Mouse (Mus musculus) liver, adult 2 months (tissue): ENCODE measurements around the gene Ccdc162. TPM values are rescaled to one million over a fixed set of nuclear protein-coding genes. Genes with fewer than 3 reads are reported as not detected.

Experiments
- DNase-seq: peaks from one replicate; pipeline ENCODE4 v3.0.0-alpha.2; 2011; ENCODE audit warnings: low read depth, low spot score; ENCODE audit errors: extremely low read depth
- H3K27ac ChIP-seq: fragments of 200-500 bp; replicated peaks from 2 replicates; pipeline ENCODE4 v1.5.1; 2012; ENCODE audit warnings: low read depth, mild to moderate bottlenecking, control low read depth, inconsistent platforms, low read length; ENCODE audit not compliant: insufficient read depth
- H3K27me3 ChIP-seq: fragments of 200-500 bp; 2 replicates; pipeline ENCODE4 v1.6.1; 2012; ENCODE audit warnings: mild to moderate bottlenecking, moderate library complexity, low read length, inconsistent platforms; ENCODE audit not compliant: control insufficient read depth, insufficient read depth
- H3K36me3 ChIP-seq: fragments of 200-500 bp; 2 replicates; pipeline ENCODE4 v1.6.1; 2012; ENCODE audit warnings: low read length, inconsistent platforms; ENCODE audit not compliant: control insufficient read depth, insufficient read depth
- H3K4me1 ChIP-seq: fragments of 200-500 bp; 2 replicates; pipeline ENCODE4 v1.6.1; 2011; ENCODE audit warnings: low read length; ENCODE audit not compliant: control insufficient read depth, insufficient read depth
- H3K4me3 ChIP-seq: fragments of 200-500 bp; 2 replicates; pipeline ENCODE4 v1.5.1; 2011; ENCODE audit warnings: low read depth, mild to moderate bottlenecking, control low read depth, low read length, moderate library complexity; ENCODE audit not compliant: insufficient read depth
- H3K79me2 ChIP-seq: fragments of 200-500 bp; 2 replicates; pipeline ENCODE4 v1.6.1; 2012; ENCODE audit warnings: inconsistent platforms, mild to moderate bottlenecking, low read length, moderate library complexity; ENCODE audit not compliant: control insufficient read depth, insufficient read depth
- H3K9ac ChIP-seq: fragments of 200-500 bp; 2 replicates; pipeline ENCODE4 v1.6.1; 2012; ENCODE audit warnings: low read depth, mild to moderate bottlenecking, control low read depth, inconsistent platforms, low read length
- CTCF ChIP-seq: fragments of 200-500 bp; IDR thresholded peaks from 2 replicates; pipeline ENCODE4 v1.5.1; 2011; ENCODE audit warnings: low read depth, low read length, control low read depth
- POLR2A ChIP-seq: fragments of 200-500 bp; IDR thresholded peaks from 2 replicates; pipeline ENCODE4 v1.6.1; 2011; ENCODE audit warnings: low read length, control low read depth; ENCODE audit not compliant: insufficient read depth; ENCODE audit errors: extremely low read depth
- WGBS: fragments of 180-500 bp; shearing (Covaris S2); methylation state at CpG from one replicate; pipeline ENCODE4 v1.1.7; 2018; 5-methylcytosine and 5-hydroxymethylcytosine counted together
- polyA plus RNA-seq: library from polyadenylated mRNA; depleted of rRNA; stranded (reverse); fragments of >200 nt; gene quantifications from 2 replicates; pipeline ENCODE4 v1.2.3, GENCODE M21; 2012
- total RNA-seq: library from RNA; depleted of rRNA; stranded (reverse); fragments of >200 nt; gene quantifications from 2 replicates; pipeline ENCODE4 v1.2.3, GENCODE M21; 2014

Gene Ccdc162
- total and polyA plus RNA-seq, 2 experiments, result 6.0 to 10.3 TPM

GRCm38 (mm10) chr10:41715557-41715956, 877 bp downstream of the Ccdc162 start:
- H3K4me1 ChIP-seq, result no peaks in the 10 kb centered on the region; the same call in 1 of the 2 replicates
- no peak overlapping the region for H3K4me3 ChIP-seq
- no peaks in the 10 kb centered on the region for H3K79me2 ChIP-seq
- H3K27ac ChIP-seq, result no peak overlapping the region
- H3K36me3 ChIP-seq, result no peaks in the 10 kb centered on the region
- TF ChIP-seq POLR2A (no peak), CTCF (no peak)
- 96% methylated on average over 14 of the region's 14 CpGs for WGBS
- no peak for DNase-seq
- H3K27me3 ChIP-seq, result no peaks in the 10 kb centered on the region
- no peak overlapping the region for H3K9ac ChIP-seq

- Histone ChIP-seq H3K27me3 (no peaks in the 10 kb centered on the region), H3K79me2 (no peaks in the 10 kb centered on the region), H3K4me3 (no peak overlapping the region), H3K27ac (no peak overlapping the region), H3K4me1 (peaks cover 8% of the 10 kb centered on the region), H3K9ac (no peak overlapping the region), H3K36me3 (no peaks in the 10 kb centered on the region)
- TF ChIP-seq CTCF (no peak), POLR2A (no peak)
- DNase-seq, result peak; percentile 81
- 40% methylated on average over 7 of the region's 7 CpGs for WGBS
These were observed 5.0 kb downstream of the Ccdc162 start for GRCm38 (mm10) chr10:41711467-41711866.

- WGBS, result 34% methylated on average over 8 of the region's 8 CpGs
- DNase-seq, result peak; percentile 74
- Histone ChIP-seq H3K4me3 (no peak overlapping the region), H3K9ac (no peak overlapping the region), H3K4me1 (peaks cover 8% of the 10 kb centered on the region), H3K27ac (peak overlapping the region; percentile 29; the same call in 1 of the 2 replicates), H3K36me3 (no peaks in the 10 kb centered on the region), H3K27me3 (no peaks in the 10 kb centered on the region), H3K79me2 (no peaks in the 10 kb centered on the region)
- no peak for TF ChIP-seq POLR2A
- no peak for TF ChIP-seq CTCF
These were observed 5.7 kb downstream of the Ccdc162 start for GRCm38 (mm10) chr10:41710773-41711172.

GRCm38 (mm10) chr10:41709341-41709740, 7.1 kb downstream of the Ccdc162 start:
- DNase-seq, result peak; percentile 89
- Histone ChIP-seq H3K4me1 (peaks cover 8% of the 10 kb centered on the region), H3K4me3 (no peak overlapping the region), H3K27ac (peak overlapping the region; percentile 64), H3K79me2 (no peaks in the 10 kb centered on the region), H3K36me3 (no peaks in the 10 kb centered on the region), H3K9ac (no peak overlapping the region; the same call in 1 of the 2 replicates), H3K27me3 (no peaks in the 10 kb centered on the region)
- TF ChIP-seq POLR2A (no peak), CTCF (no peak)
- 26% methylated on average over 8 of the region's 8 CpGs for WGBS

GRCm38 (mm10) chr10:41699669-41700068, 16.8 kb downstream of the Ccdc162 start:
- Histone ChIP-seq H3K9ac (no peak overlapping the region), H3K27ac (no peak overlapping the region), H3K4me3 (no peak overlapping the region), H3K4me1 (no peaks in the 10 kb centered on the region), H3K79me2 (no peaks in the 10 kb centered on the region), H3K27me3 (no peaks in the 10 kb centered on the region), H3K36me3 (no peaks in the 10 kb centered on the region)
- TF ChIP-seq POLR2A (no peak), CTCF (no peak)
- 43% methylated on average over 5 of the region's 5 CpGs for WGBS
- DNase-seq, result peak; percentile 71

GRCm38 (mm10) chr10:41697040-41697439, 19.4 kb downstream of the Ccdc162 start:
- 89% methylated on average over 11 of the region's 11 CpGs for WGBS
- no peak overlapping the region for H3K9ac ChIP-seq
- no peak for DNase-seq
- no peaks in the 10 kb centered on the region for H3K27me3 ChIP-seq
- no peak overlapping the region for H3K27ac ChIP-seq
- no peak overlapping the region for H3K4me3 ChIP-seq
- H3K79me2 ChIP-seq, result no peaks in the 10 kb centered on the region
- no peaks in the 10 kb centered on the region for H3K36me3 ChIP-seq
- no peaks in the 10 kb centered on the region for H3K4me1 ChIP-seq
- no peak for TF ChIP-seq POLR2A
- TF ChIP-seq CTCF, result no peak
